Mouse (Mus musculus): Measurements from ENCODE around the gene Specc1.

Specc1 gene

GRCm38 (mm10) chr11:62051487-62051886, 94.9 kb downstream of the Specc1 start:
- no peak for DNase-seq

- no peak for DNase-seq
These were observed 97.4 kb downstream of the Specc1 start for GRCm38 (mm10) chr11:62053928-62054327.

GRCm38 (mm10) chr11:62064565-62064964, 108.0 kb downstream of the Specc1 start:
- DNase-seq, result no peak

- DNase-seq, result no peak
These were observed 109.1 kb downstream of the Specc1 start for GRCm38 (mm10) chr11:62065655-62066054.

GRCm38 (mm10) chr11:62069554-62069953, 113.0 kb downstream of the Specc1 start:
- peak; percentile 18 to 27 for DNase-seq

DNA sequence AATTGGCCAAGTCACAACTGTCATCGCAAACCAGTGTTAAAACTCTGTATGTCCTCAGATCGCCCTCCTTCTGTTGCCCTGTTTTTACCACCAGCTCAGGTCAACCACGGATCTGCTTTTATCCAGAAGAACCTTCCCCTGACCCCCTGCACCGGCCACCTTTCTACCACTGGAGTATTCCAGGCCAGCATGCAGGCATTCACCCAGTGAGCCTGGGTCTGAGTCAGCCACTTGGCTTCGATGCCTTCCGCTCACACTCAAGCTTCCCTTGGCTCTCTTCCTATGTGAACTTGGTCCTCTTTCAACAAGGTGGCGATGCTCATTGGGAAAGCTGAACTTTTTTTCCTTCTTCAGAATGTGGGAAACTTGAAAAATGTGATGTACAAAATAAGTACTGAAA, 113.6 kb downstream of the Specc1 start:
- peak; percentile 20 to 32 for DNase-seq

DNA sequence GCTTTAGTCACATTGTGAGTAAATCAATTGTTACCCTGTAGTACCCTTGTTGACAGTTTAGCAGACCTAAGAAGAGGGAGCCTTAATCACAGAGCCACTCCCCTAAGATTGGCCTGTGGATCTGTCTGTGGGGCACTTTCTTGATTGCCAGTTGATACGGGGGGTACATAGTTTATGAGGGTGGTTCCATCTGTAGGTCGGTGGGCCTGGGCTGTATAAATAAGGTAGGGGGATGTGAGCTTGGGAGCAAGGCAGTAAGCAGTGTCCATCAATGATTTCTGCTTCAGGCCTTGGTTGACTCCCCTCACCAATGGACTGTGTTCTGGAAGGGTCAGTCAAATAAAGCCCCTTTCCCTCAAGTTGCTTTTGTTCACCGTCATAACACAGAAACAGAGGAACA, 115.8 kb downstream of the Specc1 start:
- DNase-seq, result no peak

DNA sequence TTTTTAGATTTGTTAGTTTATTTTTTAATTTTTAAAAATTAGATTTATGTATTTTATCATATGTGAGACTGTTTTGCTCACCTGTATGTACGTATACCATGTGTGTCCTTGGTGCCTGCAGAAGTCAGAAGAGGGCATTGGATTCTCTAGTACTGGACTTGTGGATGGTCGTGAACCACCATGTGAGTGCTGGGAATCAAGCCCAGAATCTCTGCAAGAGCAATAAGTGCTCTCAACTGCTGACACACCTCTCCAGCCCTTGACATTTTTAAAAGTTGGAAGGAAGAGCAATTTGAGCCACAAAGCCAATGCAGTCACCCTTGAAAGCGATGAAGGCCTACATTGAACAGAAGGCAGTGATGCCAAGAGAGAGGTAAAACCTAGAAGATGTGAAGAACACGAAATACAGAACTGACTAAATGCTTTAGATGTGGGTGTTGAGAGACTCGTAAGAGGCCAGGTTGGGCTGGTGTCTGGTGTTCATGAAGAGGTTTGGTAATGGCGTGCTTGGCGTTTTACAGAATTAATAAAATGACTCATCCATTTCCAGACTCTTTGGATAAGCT, 117.1 kb downstream of the Specc1 start:
- no peak for DNase-seq

DNA sequence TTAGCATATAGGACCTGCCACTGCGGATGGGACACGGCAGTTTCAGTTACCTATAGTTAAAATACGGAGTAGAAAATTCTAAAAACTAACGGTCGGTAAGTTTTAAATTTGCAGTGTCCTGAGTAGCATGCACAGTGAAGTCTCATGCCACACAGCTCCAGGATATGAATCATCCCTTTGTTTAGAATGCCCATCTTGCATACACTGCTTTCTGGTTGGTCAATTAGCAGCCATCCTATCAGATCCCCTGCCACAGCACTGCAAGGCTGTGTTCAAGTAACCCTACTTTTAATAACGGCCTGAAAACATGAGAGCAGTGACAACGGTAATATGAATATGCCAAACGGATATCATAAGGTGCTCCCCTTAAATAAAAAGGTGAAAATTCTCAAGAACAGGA, 118.0 kb downstream of the Specc1 start:
- DNase-seq, result no peak

DNA sequence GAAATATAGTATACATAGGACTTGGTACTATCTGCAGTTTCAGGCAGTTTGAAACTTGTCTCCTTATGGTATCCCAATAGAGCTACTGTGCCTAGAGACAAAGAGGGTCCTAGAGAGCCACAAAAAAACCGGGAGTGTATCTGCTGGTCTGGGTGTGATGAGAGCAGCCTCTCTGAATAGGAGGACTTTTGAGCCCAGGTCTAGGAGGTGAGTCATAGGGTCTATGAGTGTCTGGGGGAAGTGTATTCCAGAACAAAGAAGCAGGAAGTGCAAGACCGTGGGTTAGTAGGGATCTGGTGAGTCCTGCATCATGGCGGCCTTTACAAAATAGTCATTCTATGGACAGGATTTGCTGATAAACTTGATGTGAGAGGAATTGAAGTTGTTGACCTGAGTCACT, 118.5 kb downstream of the Specc1 start:
- DNase-seq, result no peak

DNA sequence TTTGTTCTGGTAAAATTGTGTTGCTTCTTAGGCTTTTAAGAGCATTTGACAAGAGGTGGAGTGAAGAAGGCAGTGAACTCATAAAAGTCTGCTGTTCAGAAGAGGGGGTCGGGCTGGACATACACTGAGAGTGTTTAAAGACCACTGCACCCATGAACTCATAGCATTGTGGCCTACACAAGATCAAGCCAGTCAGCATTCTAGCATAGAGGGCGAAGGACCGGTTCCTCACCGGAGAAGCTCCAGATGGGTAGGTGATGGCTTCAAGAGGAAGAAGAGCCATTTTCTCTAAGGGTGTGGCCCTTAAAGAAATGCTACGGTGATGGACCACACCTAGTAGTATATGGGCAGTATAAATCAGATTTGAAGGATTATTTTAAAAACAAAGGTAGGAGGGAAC, 119.0 kb downstream of the Specc1 start:
- DNase-seq, result no peak

- DNase-seq, result peak; percentile 98 to 100
These were observed 120.0 kb downstream of the Specc1 start for GRCm38 (mm10) chr11:62076345-62077156.

DNA sequence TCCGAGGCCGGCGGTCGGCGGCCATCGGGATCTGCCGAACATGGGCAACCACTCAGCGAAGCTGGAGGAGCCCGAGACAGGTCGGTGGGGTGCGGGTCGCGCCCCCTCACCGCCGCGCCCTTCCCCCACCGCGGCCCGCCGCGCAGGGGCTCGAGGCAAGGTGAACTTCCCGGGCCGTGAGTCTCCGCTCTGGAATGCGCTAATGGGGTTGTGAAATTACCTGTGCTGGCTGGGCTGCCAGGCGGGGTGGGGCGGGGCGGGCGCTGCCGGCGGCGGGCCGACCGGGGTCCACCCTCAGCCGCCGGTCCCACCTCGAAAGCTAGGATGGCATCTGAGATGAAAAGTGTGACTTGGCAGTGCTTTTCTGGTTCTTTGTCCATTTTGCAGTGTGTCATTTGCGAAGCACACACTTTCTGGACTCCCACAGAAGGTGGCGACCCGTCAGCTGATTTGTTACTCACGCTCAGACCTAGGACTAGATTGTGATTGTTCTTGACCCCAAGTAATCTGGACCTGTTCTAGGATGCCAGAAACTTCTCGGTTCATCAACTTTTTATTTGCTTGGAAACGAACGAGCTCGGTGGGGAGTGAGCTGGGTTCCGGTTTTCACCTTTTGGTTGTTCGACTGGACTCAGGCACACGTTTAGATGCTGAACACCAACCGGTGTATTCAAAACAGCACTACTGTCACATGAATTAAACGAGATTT, 120.7 kb downstream of the Specc1 start:
- DNase-seq, result no peak

- DNase-seq, result peak in 1 of 2 experiments; percentile 29
These were observed 121.8 kb downstream of the Specc1 start for GRCm38 (mm10) chr11:62078371-62078770.

- DNase-seq, result no peak
These were observed 122.7 kb downstream of the Specc1 start for GRCm38 (mm10) chr11:62079100-62079857.

DNA sequence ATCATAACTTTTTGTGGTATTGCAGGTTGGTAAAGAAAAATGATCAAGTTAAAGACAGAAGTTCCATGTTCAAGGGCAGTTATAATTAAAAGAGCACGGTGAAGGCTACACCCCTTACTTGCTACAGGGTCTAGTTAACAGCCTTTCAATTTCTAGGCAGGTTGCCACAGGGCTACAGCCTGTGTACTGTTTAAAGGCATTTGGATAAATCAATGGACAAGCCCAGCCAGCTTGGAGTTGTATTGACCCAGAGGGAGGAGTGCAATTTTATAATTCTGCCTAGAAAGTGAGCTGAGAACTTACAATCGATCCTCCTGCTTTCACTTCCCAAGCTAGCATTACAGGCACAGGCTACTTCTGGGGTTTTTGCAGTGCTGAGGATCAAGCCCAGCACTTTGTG, 123.9 kb downstream of the Specc1 start:
- DNase-seq, result no peak

DNA sequence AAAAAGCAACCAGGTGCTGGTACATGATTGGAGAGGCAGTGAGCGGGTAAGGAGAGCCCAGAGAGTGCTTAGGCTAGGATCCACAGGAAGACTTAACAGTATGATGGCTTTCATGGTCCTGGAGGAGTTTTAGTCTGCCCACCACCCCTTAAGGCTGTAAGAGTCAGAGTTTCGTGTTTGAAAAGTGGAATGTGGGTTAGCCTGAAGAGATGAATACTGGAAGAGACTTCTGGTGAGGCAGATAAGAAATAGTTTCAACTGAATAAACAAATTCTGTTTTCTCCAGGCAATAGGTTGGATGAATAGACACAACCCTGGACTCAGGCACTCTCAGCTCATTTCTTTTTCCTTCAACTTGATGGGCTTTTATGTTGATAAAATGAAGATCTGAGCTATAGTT, 130.1 kb downstream of the Specc1 start:
- no peak for DNase-seq

DNA sequence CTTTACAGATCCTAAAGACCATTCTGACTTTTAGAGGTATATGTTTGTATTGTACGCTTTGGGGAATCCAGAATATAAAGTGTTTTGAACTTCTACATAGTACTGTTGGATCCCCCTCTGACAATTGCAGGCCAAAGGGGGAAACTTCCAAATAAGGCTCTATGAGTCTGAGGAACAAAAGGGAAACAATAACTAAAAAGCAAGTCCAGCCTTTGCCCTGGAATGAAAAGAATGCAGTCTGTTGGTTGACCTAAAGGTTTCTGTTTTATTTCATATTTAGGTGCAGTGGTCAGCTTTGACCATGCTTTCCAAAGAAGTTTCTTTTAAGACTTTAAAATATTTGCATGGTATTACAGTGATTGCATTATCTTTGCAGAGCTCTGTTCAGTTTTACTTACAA, 130.5 kb downstream of the Specc1 start:
- no peak for DNase-seq

- no peak for DNase-seq
These were observed 132.1 kb downstream of the Specc1 start for GRCm38 (mm10) chr11:62088651-62089050.

DNA sequence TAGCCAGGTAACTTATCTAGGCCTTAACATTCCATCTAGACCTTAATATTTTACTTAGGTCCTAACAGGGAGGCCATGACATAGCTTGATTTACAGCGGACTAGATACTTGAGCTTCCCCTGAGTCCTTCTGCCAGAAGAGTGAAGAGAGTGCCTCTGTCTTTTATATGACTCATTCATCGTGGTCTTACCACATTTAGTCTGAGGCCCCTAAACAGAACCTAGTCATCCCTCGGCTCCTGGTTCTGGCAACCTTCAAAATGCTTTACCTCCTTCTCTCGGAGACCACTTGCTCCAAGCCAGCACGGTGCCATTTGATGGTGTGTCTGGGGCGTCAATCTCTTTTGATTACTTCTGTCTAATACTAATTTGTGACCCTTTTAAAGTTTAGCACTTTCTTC, 133.8 kb downstream of the Specc1 start:
- DNase-seq, result no peak

GRCm38 (mm10) chr11:62103380-62103911, 146.9 kb downstream of the Specc1 start:
- no peak for DNase-seq

- peak; percentile 17 to 43 for DNase-seq
These were observed 149.9 kb downstream of the Specc1 start for GRCm38 (mm10) chr11:62106401-62106871.
